Mouse (Mus musculus) bone marrow macrophage, adult 2 months (primary cell): ENCODE measurements around the gene Slain2.

ENCODE experiments used
- CTCF ChIP-seq: IDR thresholded peaks from 2 replicates; pipeline ENCODE4 v1.5.1; 2012; ENCODE audit warnings: low read depth, mild to moderate bottlenecking, low read length, moderate library complexity
- POLR2A ChIP-seq: IDR thresholded peaks from 2 replicates; pipeline ENCODE4 v1.6.1; 2012; ENCODE audit warnings: mild to moderate bottlenecking, low read depth, low read length, borderline replicate concordance

DNA sequence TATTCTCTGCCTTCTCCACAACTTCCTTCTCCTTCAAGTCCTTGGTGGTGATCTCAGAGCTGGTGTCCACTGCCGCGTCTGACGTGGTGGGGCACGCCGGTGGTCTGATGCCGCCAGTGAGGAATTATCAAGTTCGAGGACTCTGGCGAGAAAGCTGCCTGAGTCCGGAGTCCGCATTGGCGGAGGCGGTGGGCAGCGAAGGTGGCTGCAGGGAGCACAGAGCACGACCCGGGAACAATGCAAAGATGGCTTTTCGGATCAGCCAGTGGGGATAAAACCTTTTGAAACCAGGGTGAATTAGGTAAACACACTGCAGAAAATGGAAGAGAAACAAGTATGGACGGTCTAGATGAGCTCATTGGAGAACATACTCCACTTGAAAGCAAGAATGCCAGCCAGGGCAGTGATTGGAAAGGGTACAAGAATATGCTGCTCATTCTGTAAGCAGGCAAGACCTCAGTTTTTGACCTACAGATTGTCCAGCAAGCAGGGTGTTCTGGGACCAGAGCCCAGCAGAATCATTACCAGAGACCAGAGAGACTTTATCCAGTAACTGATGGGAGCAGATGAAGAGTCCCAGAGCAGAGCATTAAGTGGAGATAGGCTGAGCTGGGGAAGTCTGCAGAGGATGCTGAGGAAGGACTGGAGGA is 19.0 kb downstream of the Slain2 start:
- TF ChIP-seq CTCF (no peak), POLR2A (no peak)
